Mouse (Mus musculus): ENCODE results near the gene Gm11027. TPM values are rescaled to one million over a fixed set of nuclear protein-coding genes. Genes with fewer than 3 reads are reported as not detected.

Gene Gm11027
- polyA plus RNA-seq, 1 experiment from 2014 or later = not detected

- Histone ChIP-seq H3K36me3 (ENCODE audit: control insufficient read depth, insufficient read depth, low read length) (no peaks in the 10 kb centered on the region), H3K4me3 (ENCODE audit: low read depth, low read length) (no peak overlapping the region), H3K4me1 (ENCODE audit: control insufficient read depth, insufficient read depth, low read length) (no peaks in the 10 kb centered on the region), H3K9me3 (ENCODE audit: control insufficient read depth, low read length) (no peaks in the 10 kb centered on the region), H3K27ac (ENCODE audit: low read depth, low read length) (no peak overlapping the region), H3K9ac (ENCODE audit: low read length) (no peak overlapping the region), H3K27me3 (ENCODE audit: control insufficient read depth, insufficient read depth, low read length) (no peaks in the 10 kb centered on the region), H3K4me2 (no peak overlapping the region)
- ATAC-seq (ENCODE audit: low FRiP score) (no peak), DNase-seq (ENCODE audit: low spot score, missing footprints) (no peak)
- WGBS = 97% methylated on average over 1 of the region's 1 CpGs
These were observed 38.6 kb downstream of the Gm11027 start for GRCm38 (mm10) chr12:116313816-116314215.

GRCm38 (mm10) chr12:116315498-116315897 is 40.3 kb downstream of the Gm11027 start:
- no peak for ATAC-seq (ENCODE audit: low FRiP score)
- 95% methylated on average over 3 of the region's 3 CpGs for WGBS
- H3K9ac ChIP-seq (ENCODE audit: low read length) = no peak overlapping the region

GRCm38 (mm10) chr12:116317818-116318217 is 42.6 kb downstream of the Gm11027 start:
- Histone ChIP-seq H3K4me2 (no peak overlapping the region), H3K4me1 (ENCODE audit: control insufficient read depth, insufficient read depth, low read length) (no peaks in the 10 kb centered on the region), H3K36me3 (ENCODE audit: control insufficient read depth, insufficient read depth, low read length) (no peaks in the 10 kb centered on the region), H3K9ac (ENCODE audit: low read length) (no peak overlapping the region), H3K27me3 (ENCODE audit: control insufficient read depth, insufficient read depth, low read length) (no peaks in the 10 kb centered on the region), H3K4me3 (ENCODE audit: low read depth, low read length) (no peak overlapping the region), H3K9me3 (ENCODE audit: control insufficient read depth, low read length) (no peaks in the 10 kb centered on the region), H3K27ac (ENCODE audit: low read depth, low read length) (no peak overlapping the region)
- ATAC-seq (ENCODE audit: low FRiP score) (no peak), DNase-seq (ENCODE audit: low spot score, missing footprints) (no peak)
- 85% methylated on average over 1 of the region's 1 CpGs for WGBS

More at GRCm38 (mm10) chr12:116315498-116315897, 40.3 kb downstream of the Gm11027 start:
- Histone ChIP-seq H3K36me3 (ENCODE audit: control insufficient read depth, insufficient read depth, low read length) (no peaks in the 10 kb centered on the region), H3K27me3 (ENCODE audit: control insufficient read depth, insufficient read depth, low read length) (no peaks in the 10 kb centered on the region), H3K9me3 (ENCODE audit: control insufficient read depth, low read length) (no peaks in the 10 kb centered on the region), H3K4me3 (ENCODE audit: low read depth, low read length) (no peak overlapping the region), H3K4me2 (no peak overlapping the region), H3K27ac (ENCODE audit: low read depth, low read length) (no peak overlapping the region), H3K4me1 (ENCODE audit: control insufficient read depth, insufficient read depth, low read length) (no peaks in the 10 kb centered on the region)
- DNase-seq (ENCODE audit: low spot score, missing footprints) = no peak

Small RNA genes lying within 50 kb of the gene (microRNA-seq; reads per million reads assigned to microRNA genes)
- gene Gm23190 = not detected

Other genes starting within 250 kb of the Gm11027 start
- gene Zfp386, start 227.7 kb upstream of the Gm11027 start, polyA plus RNA-seq (2014; fragmentation: Nextera tagmentation; extraction: Ambion mirVana) = 77.7 and 82.3 TPM in 2 replicates
- gene Vipr2, start 197.7 kb upstream of the Gm11027 start, polyA plus RNA-seq (2014; fragmentation: Nextera tagmentation; extraction: Ambion mirVana) = 4.6 and 5.2 TPM in 2 replicates
- 14.1 and 16.2 TPM in 2 replicates for gene Wdr60, start 12.4 kb upstream of the Gm11027 start, polyA plus RNA-seq (2014; fragmentation: Nextera tagmentation; extraction: Ambion mirVana)
- 17.8 and 17.9 TPM in 2 replicates for gene Esyt2, start 5.8 kb downstream of the Gm11027 start, polyA plus RNA-seq (2014; fragmentation: Nextera tagmentation; extraction: Ambion mirVana)
- 42.0 and 47.7 TPM in 2 replicates for gene Ncapg2, start 130.0 kb downstream of the Gm11027 start, polyA plus RNA-seq (2014; fragmentation: Nextera tagmentation; extraction: Ambion mirVana)
- gene Ptprn2, start 210.3 kb downstream of the Gm11027 start, polyA plus RNA-seq (2014; fragmentation: Nextera tagmentation; extraction: Ambion mirVana) = 7.0 and 7.3 TPM in 2 replicates

All from midbrain, embryonic 11.5 days (tissue).